Mouse (Mus musculus) neural tube, embryonic 13.5 days (tissue): Measurements from ENCODE around the gene Krcc1. TPM values are rescaled to one million over a fixed set of nuclear protein-coding genes. Genes with fewer than 3 reads are reported as not detected.
"Not testable (repeated sequence)": the region's sequence is repeated elsewhere in the genome, so short reads cannot be mapped to it uniquely, and the experiment has no call there.

ENCODE experiments used
- ATAC-seq: fragments of 200-750 bp; cut with Nextera tagmentation; 2 replicates; pipeline ENCODE4 v1.8.0; 2017; ENCODE audit warnings: low read depth, mild to moderate bottlenecking, moderate TSS enrichment, moderate library complexity
- H3K27ac ChIP-seq: fragments of 300-500 bp; sonication (generic); replicated peaks from 2 replicates; pipeline ENCODE4 v1.5.1; 2015; ENCODE audit warnings: moderate library complexity, mild to moderate bottlenecking, inconsistent platforms
- H3K27me3 ChIP-seq: fragments of 300-500 bp; sonication (generic); 2 replicates; pipeline ENCODE4 v1.6.1; 2015; ENCODE audit warnings: mild to moderate bottlenecking, inconsistent platforms
- H3K36me3 ChIP-seq: fragments of 300-500 bp; sonication (generic); 2 replicates; pipeline ENCODE4 v1.6.1; 2015; ENCODE audit warnings: mild to moderate bottlenecking, inconsistent platforms
- H3K4me1 ChIP-seq: fragments of 300-500 bp; sonication (generic); replicated peaks from 2 replicates; pipeline ENCODE4 v1.6.1; 2015; ENCODE audit warnings: inconsistent platforms
- H3K4me2 ChIP-seq: fragments of 300-500 bp; sonication (generic); 2 replicates; pipeline ENCODE4 v1.6.1; 2015; ENCODE audit warnings: inconsistent platforms, mild to moderate bottlenecking, moderate library complexity
- H3K4me3 ChIP-seq: fragments of 300-500 bp; sonication (generic); 2 replicates; pipeline ENCODE4 v1.5.1; 2015; ENCODE audit warnings: mild to moderate bottlenecking, inconsistent platforms
- H3K9ac ChIP-seq: fragments of 300-500 bp; sonication (generic); 2 replicates; pipeline ENCODE4 v1.6.1; 2015; ENCODE audit warnings: moderate library complexity, mild to moderate bottlenecking, inconsistent platforms
- H3K9me3 ChIP-seq: fragments of 300-500 bp; sonication (generic); 2 replicates; pipeline ENCODE4 v1.6.1; 2016; ENCODE audit warnings: inconsistent platforms
- WGBS: fragments of 180-500 bp; shearing (Covaris S2); methylation state at CpG from one replicate; pipeline ENCODE4 v1.1.7; 2015; 5-methylcytosine and 5-hydroxymethylcytosine counted together
- polyA plus RNA-seq: library from polyadenylated mRNA; unstranded; fragments of >200 nt; fragmentation: Nextera tagmentation; extraction: Ambion mirVana; gene quantifications from 2 replicates; pipeline ENCODE4 v1.2.1, GENCODE M21; 2015

The Krcc1 gene
- polyA plus RNA-seq, 1 experiment from 2014 or later = 24.0 TPM

GRCm38 (mm10) chr6:71302097-71302731 lies 30.7 kb downstream of the Krcc1 start:
- H3K9ac ChIP-seq = no peak overlapping the region
- H3K27ac ChIP-seq = no peak overlapping the region
- no peak overlapping the region for H3K4me3 ChIP-seq
- no peaks in the 10 kb centered on the region for H3K36me3 ChIP-seq
- H3K27me3 ChIP-seq = no peaks in the 10 kb centered on the region
- no peaks in the 10 kb centered on the region for H3K4me1 ChIP-seq
- no peaks in the 10 kb centered on the region for H3K9me3 ChIP-seq
- ATAC-seq = no peak
- WGBS = 68% methylated on average over 6 of the region's 6 CpGs
- no peak overlapping the region for H3K4me2 ChIP-seq

- no peak for ATAC-seq
- WGBS = 91% methylated on average over 8 of the region's 8 CpGs
Measured at GRCm38 (mm10) chr6:71307486-71307885, 36.0 kb downstream of the Krcc1 start.

DNA sequence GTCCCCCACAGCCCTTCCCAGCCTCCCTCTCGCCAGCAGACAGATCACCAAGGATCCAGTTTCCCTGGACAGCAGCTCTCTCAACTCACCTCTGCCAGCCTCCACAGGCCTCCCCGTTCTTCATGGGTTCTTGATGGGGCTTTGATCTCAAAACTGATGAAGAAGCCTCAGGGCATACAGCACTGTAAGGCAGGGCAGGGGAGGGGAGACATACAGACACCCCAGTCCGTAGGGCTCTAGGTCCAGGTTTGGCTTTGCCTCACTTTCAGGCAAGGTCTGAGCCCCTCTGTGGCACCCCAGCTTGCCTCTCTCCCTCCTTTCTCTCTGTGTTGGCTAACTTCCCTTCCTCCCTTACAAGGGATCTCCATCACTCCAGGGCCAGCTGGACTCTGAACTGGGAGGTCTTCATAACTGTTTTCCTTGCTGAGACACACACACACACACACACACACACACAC lies 50.4 kb downstream of the Krcc1 start, which contains the start of gene Smyd1:
Smyd1 (minus strand) TSS at position 408 of the 458 bp plus-strand sequence.
- H3K4me3 ChIP-seq = no peak within 1 kb of the TSS
- H3K36me3 ChIP-seq = no peaks in the 10 kb centered on the region
- no peak within 1 kb of the TSS for H3K27ac ChIP-seq
- ATAC-seq = no peak
- WGBS = 80% methylated on average over 3 of the region's 3 CpGs
- H3K27me3 ChIP-seq = no peaks in the 10 kb centered on the region
- no peak within 1 kb of the TSS for H3K4me2 ChIP-seq
- H3K9me3 ChIP-seq = no peaks in the 10 kb centered on the region
- no peak within 1 kb of the TSS for H3K9ac ChIP-seq
- H3K4me1 ChIP-seq = no peaks in the 10 kb centered on the region

More at GRCm38 (mm10) chr6:71307486-71307885, 36.0 kb downstream of the Krcc1 start:
- Histone ChIP-seq H3K4me1 (no peaks in the 10 kb centered on the region), H3K9ac (no peak overlapping the region), H3K9me3 (no peaks in the 10 kb centered on the region), H3K36me3 (no peaks in the 10 kb centered on the region), H3K27me3 (no peaks in the 10 kb centered on the region), H3K4me2 (no peak overlapping the region), H3K27ac (no peak overlapping the region), H3K4me3 (no peak overlapping the region)

GRCm38 (mm10) chr6:71322491-71322921 lies 51.0 kb downstream of the Krcc1 start, which contains the start of gene Cd8b1:
TSS of gene Cd8b1 (plus strand) at chr6:71322788.
- H3K4me2 ChIP-seq = no peak within 1 kb of the TSS
- no peaks in the 10 kb centered on the region for H3K9me3 ChIP-seq
- no peaks in the 10 kb centered on the region for H3K27me3 ChIP-seq
- H3K4me1 ChIP-seq = no peaks in the 10 kb centered on the region
- H3K27ac ChIP-seq = no peak within 1 kb of the TSS
- ATAC-seq = no peak
- H3K4me3 ChIP-seq = no peak within 1 kb of the TSS
- H3K9ac ChIP-seq = no peak within 1 kb of the TSS
- H3K36me3 ChIP-seq = no peaks in the 10 kb centered on the region
- 89% methylated on average over 7 of the region's 7 CpGs for WGBS

DNA sequence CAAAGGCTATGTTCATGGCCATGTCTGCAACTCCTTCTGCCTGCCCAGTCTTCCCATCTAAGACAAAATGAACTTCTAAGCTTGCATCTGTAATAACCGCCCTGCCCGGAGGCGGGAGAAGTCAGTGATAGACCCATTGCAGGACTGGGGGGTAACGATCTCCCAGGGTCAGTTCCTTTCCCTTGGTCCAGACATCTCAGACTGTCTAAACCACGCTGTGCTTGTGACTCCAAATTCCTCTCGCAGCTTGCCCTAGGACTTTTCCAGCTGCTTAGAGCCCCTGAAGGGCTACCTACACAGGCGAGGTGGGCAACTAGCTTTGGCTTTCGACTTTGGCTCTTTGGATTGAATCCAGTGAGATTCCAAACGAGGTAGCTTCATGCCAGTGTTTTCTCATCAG lies 53.3 kb downstream of the Krcc1 start:
- 81% methylated on average over 9 of the region's 9 CpGs for WGBS
- no peaks in the 10 kb centered on the region for H3K27me3 ChIP-seq
- H3K4me3 ChIP-seq = no peak overlapping the region
- H3K4me1 ChIP-seq = no peaks in the 10 kb centered on the region
- H3K9ac ChIP-seq = no peak overlapping the region
- H3K27ac ChIP-seq = no peak overlapping the region
- no peak for ATAC-seq
- H3K9me3 ChIP-seq = no peaks in the 10 kb centered on the region
- no peaks in the 10 kb centered on the region for H3K36me3 ChIP-seq
- H3K4me2 ChIP-seq = no peak overlapping the region

DNA sequence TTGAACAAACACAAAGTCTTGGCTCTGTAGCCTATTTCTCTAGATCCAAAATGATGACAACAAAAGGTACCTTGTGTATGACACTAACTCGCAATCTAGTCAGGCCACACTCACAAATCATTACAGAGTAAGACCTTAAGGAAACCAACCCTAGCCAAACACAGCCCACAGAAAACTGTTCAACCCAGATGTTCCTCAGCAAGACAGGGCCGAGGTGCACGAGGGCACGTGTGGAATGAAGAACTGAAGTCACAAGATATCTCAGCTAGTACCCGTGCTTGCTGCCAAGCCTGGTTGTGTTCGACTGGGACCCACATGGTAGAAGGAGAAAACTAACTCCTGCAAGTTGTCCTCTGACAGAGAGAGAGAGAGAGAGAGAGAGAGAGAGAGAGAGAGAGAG lies 58.4 kb downstream of the Krcc1 start:
- H3K9ac ChIP-seq = no peak overlapping the region
- H3K36me3 ChIP-seq = no peaks in the 10 kb centered on the region
- H3K4me1 ChIP-seq = no peaks in the 10 kb centered on the region
- H3K9me3 ChIP-seq = no peaks in the 10 kb centered on the region
- H3K27ac ChIP-seq = no peak overlapping the region
- H3K4me2 ChIP-seq = no peak overlapping the region
- WGBS = 86% methylated on average over 6 of the region's 6 CpGs
- ATAC-seq = no peak
- H3K27me3 ChIP-seq = no peaks in the 10 kb centered on the region
- H3K4me3 ChIP-seq = no peak overlapping the region

- H3K4me2 ChIP-seq = no peak overlapping the region
- H3K36me3 ChIP-seq = no peaks in the 10 kb centered on the region
- H3K27ac ChIP-seq = no peak overlapping the region
- 85% methylated on average over 7 of the region's 7 CpGs for WGBS
- H3K9ac ChIP-seq = no peak overlapping the region
- no peak for ATAC-seq
- no peaks in the 10 kb centered on the region for H3K4me1 ChIP-seq
- no peak overlapping the region for H3K4me3 ChIP-seq
- no peaks in the 10 kb centered on the region for H3K27me3 ChIP-seq
- H3K9me3 ChIP-seq = no peaks in the 10 kb centered on the region
Measured at GRCm38 (mm10) chr6:71330486-71330885, 59.0 kb downstream of the Krcc1 start.

DNA sequence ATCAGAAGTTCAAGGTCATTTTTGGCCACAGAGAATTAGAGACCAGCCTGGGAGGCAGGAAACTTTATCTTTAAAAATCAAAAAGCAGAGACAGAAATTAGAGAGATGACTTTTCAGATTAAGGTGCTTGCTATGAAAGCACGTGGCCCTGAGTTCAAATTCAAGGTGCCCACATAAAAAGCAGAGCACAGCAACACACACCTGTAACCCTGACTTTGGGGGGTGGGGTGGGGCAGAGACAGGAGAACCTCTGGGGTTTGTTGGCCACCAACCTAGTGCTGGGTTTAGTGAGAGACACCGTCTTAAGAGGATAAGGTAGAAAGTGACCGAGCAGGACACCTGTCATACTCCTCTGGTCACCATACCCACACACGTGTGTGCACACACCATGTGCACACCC lies 60.0 kb downstream of the Krcc1 start:
- not testable (repeated sequence) for H3K4me3 ChIP-seq, H3K4me1 ChIP-seq, H3K36me3 ChIP-seq, H3K27ac ChIP-seq, H3K9ac ChIP-seq, H3K9me3 ChIP-seq, H3K27me3 ChIP-seq, ATAC-seq, H3K4me2 ChIP-seq
- 94% methylated on average over 2 of the region's 4 CpGs for WGBS

DNA sequence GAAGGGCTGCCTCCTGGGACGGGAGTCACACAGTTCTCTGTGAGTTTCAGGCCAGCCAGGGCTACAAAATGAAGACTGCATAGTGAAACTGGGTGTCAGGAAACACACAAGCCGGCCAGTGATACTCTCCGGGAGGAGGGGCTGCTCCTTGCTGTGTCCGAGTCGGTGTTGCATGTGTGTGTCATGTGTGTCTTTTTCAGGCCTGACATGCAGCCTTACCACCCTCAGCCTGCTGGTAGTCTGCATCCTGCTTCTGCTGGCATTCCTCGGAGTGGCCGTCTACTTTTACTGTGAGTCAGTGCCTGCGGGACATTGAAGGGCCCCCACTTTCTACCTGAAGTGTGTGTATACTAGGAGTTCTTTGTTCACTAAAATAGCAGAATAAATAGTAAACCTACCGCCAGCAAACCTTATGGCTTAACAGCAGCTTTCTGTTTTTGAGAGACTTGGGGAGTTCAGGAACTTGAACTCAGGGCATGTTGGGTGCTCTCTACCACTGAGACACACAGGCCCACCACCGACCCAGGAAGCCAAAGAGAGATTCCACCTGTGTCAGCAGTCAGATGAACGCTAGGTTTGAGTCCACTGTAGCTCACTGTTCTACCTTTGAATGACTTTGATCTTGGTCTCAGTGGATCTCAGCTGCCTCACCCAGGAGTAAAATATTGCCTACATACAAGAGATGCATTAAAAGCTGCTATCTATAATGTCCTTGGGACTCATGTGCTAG lies 60.9 kb downstream of the Krcc1 start:
- no peak overlapping the region for H3K27ac ChIP-seq
- no peak overlapping the region for H3K4me3 ChIP-seq
- no peak overlapping the region for H3K9ac ChIP-seq
- H3K4me1 ChIP-seq = no peaks in the 10 kb centered on the region
- no peaks in the 10 kb centered on the region for H3K36me3 ChIP-seq
- H3K4me2 ChIP-seq = no peak overlapping the region
- no peak for ATAC-seq
- H3K27me3 ChIP-seq = no peaks in the 10 kb centered on the region
- no peaks in the 10 kb centered on the region for H3K9me3 ChIP-seq
- WGBS = 87% methylated on average over 11 of the region's 11 CpGs

- no peak overlapping the region for H3K9ac ChIP-seq
- H3K4me2 ChIP-seq = no peak overlapping the region
- H3K9me3 ChIP-seq = no peaks in the 10 kb centered on the region
- no peaks in the 10 kb centered on the region for H3K36me3 ChIP-seq
- no peak for ATAC-seq
- 64% methylated on average over 3 of the region's 3 CpGs for WGBS
- no peaks in the 10 kb centered on the region for H3K27me3 ChIP-seq
- no peaks in the 10 kb centered on the region for H3K4me1 ChIP-seq
- H3K4me3 ChIP-seq = no peak overlapping the region
- no peak overlapping the region for H3K27ac ChIP-seq
Measured at GRCm38 (mm10) chr6:71333031-71333430, 61.6 kb downstream of the Krcc1 start.

- H3K4me1 ChIP-seq = no peaks in the 10 kb centered on the region
- WGBS = 92% methylated on average over 11 of the region's 11 CpGs
- no peaks in the 10 kb centered on the region for H3K36me3 ChIP-seq
- no peak overlapping the region for H3K9ac ChIP-seq
- H3K4me3 ChIP-seq = no peak overlapping the region
- ATAC-seq = no peak
- H3K27me3 ChIP-seq = no peaks in the 10 kb centered on the region
- no peaks in the 10 kb centered on the region for H3K9me3 ChIP-seq
- H3K4me2 ChIP-seq = no peak overlapping the region
- no peak overlapping the region for H3K27ac ChIP-seq
Measured at GRCm38 (mm10) chr6:71333578-71334273, 62.2 kb downstream of the Krcc1 start.
